Mouse (Mus musculus) bone marrow, adult 2 months (tissue): ENCODE measurements around the gene Cacna2d2. TPM values are rescaled to one million over a fixed set of nuclear protein-coding genes. Genes with fewer than 3 reads are reported as not detected.

Experiments used
- H3K27ac ChIP-seq: fragments of 200-500 bp; 2 replicates; pipeline ENCODE4 v1.5.1; 2012; ENCODE audit warnings: low read depth, mild to moderate bottlenecking, control low read depth, inconsistent platforms, low read length; ENCODE audit not compliant: control insufficient read depth, poor library complexity, insufficient read depth
- H3K4me1 ChIP-seq: fragments of 200-500 bp; 2 replicates; pipeline ENCODE4 v1.6.1; 2011; ENCODE audit warnings: low read length; ENCODE audit not compliant: control insufficient read depth, insufficient read depth
- H3K4me3 ChIP-seq: fragments of 200-500 bp; replicated peaks from 2 replicates; pipeline ENCODE3; 2011; ENCODE audit warnings: mild to moderate bottlenecking, low read depth, low read length, control low read depth; ENCODE audit not compliant: control insufficient read depth
- CTCF ChIP-seq: fragments of 200-500 bp; IDR thresholded peaks from 2 replicates; pipeline ENCODE4 v1.5.1; 2011; ENCODE audit warnings: low read length, control low read depth; ENCODE audit not compliant: control insufficient read depth, insufficient read depth
- POLR2A ChIP-seq: fragments of 200-500 bp; IDR thresholded peaks from 2 replicates; pipeline ENCODE4 v1.6.1; 2011; ENCODE audit warnings: low read depth, mild to moderate bottlenecking, control low read depth, low read length, borderline replicate concordance; ENCODE audit not compliant: control insufficient read depth
- WGBS: fragments of 180-500 bp; shearing (Covaris S2); methylation state at CpG from one replicate; pipeline ENCODE4 v1.1.7; 2018; 5-methylcytosine and 5-hydroxymethylcytosine counted together
- polyA plus RNA-seq: library from polyadenylated mRNA; stranded (reverse); fragments of >200 nt; gene quantifications from 2 replicates; pipeline ENCODE4 v1.2.4, GENCODE M21; 2011; ENCODE audit warnings: low replicate concordance; ENCODE audit not compliant: missing spikeins, insufficient read depth, insufficient read length

The Cacna2d2 gene
- polyA plus RNA-seq, 1 experiment = not detected

GRCm38 (mm10) chr9:107521711-107522399 is 122.4 kb downstream of the Cacna2d2 start:
- 8% methylated on average over 25 of the region's 25 CpGs for WGBS
- no peak for TF ChIP-seq CTCF
- H3K27ac ChIP-seq = no peak overlapping the region
- H3K4me3 ChIP-seq = peak overlapping the region; percentile 36
- peaks cover 2% of the 10 kb centered on the region; the same call in 1 of the 2 replicates for H3K4me1 ChIP-seq

- WGBS = 21% methylated on average over 2 of the region's 2 CpGs
- H3K4me3 ChIP-seq = no peak overlapping the region
- H3K27ac ChIP-seq = no peak overlapping the region
- peaks cover 2% of the 10 kb centered on the region; the same call in 1 of the 2 replicates for H3K4me1 ChIP-seq
- no peak for TF ChIP-seq CTCF
- TF ChIP-seq POLR2A = no peak
These were observed 122.9 kb downstream of the Cacna2d2 start for GRCm38 (mm10) chr9:107522400-107522711.

DNA sequence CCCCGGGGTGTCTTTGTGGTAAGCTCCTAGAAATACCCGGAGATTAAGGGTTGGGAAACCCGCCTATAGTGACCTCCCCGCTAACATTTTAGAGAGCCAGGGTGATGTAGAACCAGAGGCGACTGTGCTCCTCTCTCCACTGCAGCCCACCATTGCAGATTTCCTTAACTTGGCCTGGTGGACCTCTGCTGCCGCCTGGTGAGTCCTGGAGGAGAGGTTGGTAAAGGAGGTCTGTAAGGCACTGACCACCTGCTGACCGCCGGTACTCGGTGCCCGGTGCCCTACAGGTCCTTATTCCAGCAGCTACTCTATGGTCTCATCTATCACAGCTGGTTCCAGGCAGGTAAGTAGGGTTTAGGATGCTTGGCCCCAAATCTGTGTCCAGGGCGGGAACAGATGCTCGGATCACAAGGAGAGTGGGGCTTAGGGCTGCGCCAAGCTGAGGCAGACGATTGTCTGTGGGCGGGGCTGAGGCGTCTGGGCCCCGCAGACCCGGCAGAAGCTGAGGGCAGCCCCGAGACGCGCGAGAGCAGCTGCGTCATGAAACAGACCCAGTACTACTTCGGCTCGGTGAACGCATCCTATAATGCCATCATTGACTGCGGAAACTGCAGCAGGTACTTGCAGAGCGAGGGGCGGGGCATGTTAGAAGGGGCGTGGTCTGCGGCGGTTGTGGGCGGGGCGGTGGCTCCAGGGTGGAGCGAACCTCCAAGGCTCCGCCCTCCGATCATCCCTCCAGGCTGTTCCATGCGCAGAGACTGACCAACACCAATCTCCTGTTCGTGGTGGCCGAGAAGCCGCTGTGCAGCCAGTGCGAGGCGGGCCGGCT is 127.0 kb downstream of the Cacna2d2 start:
- Histone ChIP-seq H3K4me1 (peaks cover 2% of the 10 kb centered on the region; the same call in 1 of the 2 replicates), H3K27ac (peak overlapping the region; percentile 6; the same call in 1 of the 2 replicates), H3K4me3 (no peak overlapping the region)
- whole genome bisulfite sequencing = 10% methylated on average over 44 of the region's 44 CpGs
- no peak for TF ChIP-seq CTCF
- no peak for TF ChIP-seq POLR2A

- TF ChIP-seq CTCF (no peak), POLR2A (peak; percentile 67)
- under 1% methylated on average over 48 of the region's 48 CpGs for WGBS
- H3K27ac ChIP-seq = peak within 1 kb of the TSS; percentile 76
- peak within 1 kb of the TSS; percentile 94 for H3K4me3 ChIP-seq
- H3K4me1 ChIP-seq = peaks cover 3% of the 10 kb centered on the region
These were observed 134.5 kb downstream of the Cacna2d2 start, which contains the start of gene Tmem115 for GRCm38 (mm10) chr9:107533791-107534407. Gene Tmem115, plus strand, starts transcription at chr9:107533945.

- H3K27ac ChIP-seq = peak overlapping the region; percentile 76
These were observed 135.2 kb downstream of the Cacna2d2 start for GRCm38 (mm10) chr9:107534408-107535202.

GRCm38 (mm10) chr9:107538231-107538630 is 138.8 kb downstream of the Cacna2d2 start:
- Histone ChIP-seq H3K4me1 (peaks cover 3% of the 10 kb centered on the region), H3K4me3 (no peak overlapping the region), H3K27ac (no peak overlapping the region)
- WGBS = 93% methylated on average over 7 of the region's 7 CpGs
- no peak for TF ChIP-seq CTCF
- no peak for TF ChIP-seq POLR2A

More at GRCm38 (mm10) chr9:107534408-107535202, 135.2 kb downstream of the Cacna2d2 start:
- TF ChIP-seq CTCF (no peak), POLR2A (no peak)
- Histone ChIP-seq H3K4me3 (peak overlapping the region; percentile 94), H3K4me1 (peaks cover 3% of the 10 kb centered on the region)
- under 1% methylated on average over 40 of the region's 40 CpGs for WGBS

- Histone ChIP-seq H3K4me3 (no peak overlapping the region), H3K4me1 (peaks cover 2% of the 10 kb centered on the region), H3K27ac (no peak overlapping the region)
- TF ChIP-seq CTCF (no peak), POLR2A (no peak)
- 82% methylated on average over 3 of the region's 3 CpGs for WGBS
These were observed 139.3 kb downstream of the Cacna2d2 start for GRCm38 (mm10) chr9:107538711-107539110.

GRCm38 (mm10) chr9:107539940-107540339 is 140.5 kb downstream of the Cacna2d2 start:
- H3K27ac ChIP-seq = no peak overlapping the region; the same call in 1 of the 2 replicates
- peaks cover 2% of the 10 kb centered on the region for H3K4me1 ChIP-seq
- TF ChIP-seq CTCF (no peak), POLR2A (0 out of 2 replicates have a peak, but pooled peaks have one; percentile 5)
- 94% methylated on average over 8 of the region's 8 CpGs for WGBS
- H3K4me3 ChIP-seq = no peak overlapping the region
